ENCODE assay signal across 20 mouse cellular contexts in the genomic region with DNA sequence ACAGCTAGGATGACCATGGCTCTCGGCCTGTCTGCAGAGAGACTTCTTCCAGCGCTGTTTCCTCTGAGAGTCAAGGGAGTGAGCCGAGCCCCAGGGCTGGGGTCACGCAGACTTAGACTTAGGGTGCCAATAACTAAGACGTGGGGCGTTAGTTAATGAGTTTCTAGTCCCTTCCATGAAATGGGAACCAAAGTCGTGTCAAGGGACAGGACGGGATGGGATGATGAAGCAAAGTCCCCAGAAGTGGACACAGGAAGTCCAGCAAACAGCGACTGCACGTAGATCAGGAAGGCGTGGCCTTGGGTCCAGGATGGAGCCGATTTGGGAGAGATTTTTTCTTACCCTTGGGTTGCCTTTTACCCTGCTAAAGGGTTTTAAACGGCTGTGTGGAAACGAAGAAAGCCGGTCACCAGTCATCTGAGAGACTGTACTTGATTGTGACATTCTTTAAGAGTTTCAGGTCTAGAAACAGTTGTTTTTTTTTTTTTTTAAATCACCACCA.
DNase-seq lines count a peak whose midpoint lies in the region; ATAC-seq lines count a peak whose summit lies in the region.
"Had no signal": no experiment of that assay in that cellular context is flagged by ENCODE, and none has a peak within 500 bp of the region (broad histone marks: within the 10 kb centered on the region; RNA-seq: fewer than 3 reads in every experiment).

No protein-coding gene starts in this region.

- no peaks in the 10 kb centered on the region for H3K36me3 ChIP-seq in heart, embryonic 16.5 days (ENCODE audit: control insufficient read depth, insufficient read depth)
- no peaks in the 10 kb centered on the region for H3K36me3 ChIP-seq in midbrain, embryonic 11.5 days (ENCODE audit: control insufficient read depth, insufficient read depth, low read length)
- no peaks in the 10 kb centered on the region for H3K36me3 ChIP-seq in midbrain, embryonic 15.5 days (replicated peaks)
- H3K36me3 ChIP-seq in intestine, embryonic 14.5 days (ENCODE audit: control insufficient read depth, insufficient read depth, low read length): no peaks in the 10 kb centered on the region
- H3K36me3 ChIP-seq in stomach, embryonic 16.5 days (ENCODE audit: control insufficient read depth, insufficient read depth, low read length): no peaks in the 10 kb centered on the region
- H3K36me3 ChIP-seq: hindbrain, embryonic 10.5 days; limb, embryonic 12.5 days; midbrain, embryonic 12.5 days; neural tube, embryonic 12.5 days had no signal

- no peak for ATAC-seq in heart, embryonic 16.5 days (replicated peaks; ENCODE audit: extremely low read depth, insufficient read depth, low FRiP score)
- no peak for ATAC-seq in midbrain, embryonic 11.5 days (ENCODE audit: low FRiP score)
- ATAC-seq in midbrain, embryonic 15.5 days (replicated peaks): no peak
- no peak for ATAC-seq in intestine, embryonic 14.5 days (replicated peaks; ENCODE audit: low FRiP score, low TSS enrichment, low read depth)
- no peak for ATAC-seq in stomach, embryonic 16.5 days (ENCODE audit: insufficient read depth, low FRiP score)
- ATAC-seq: hindbrain, embryonic 16.5 days had no signal

- H3K4me2 ChIP-seq in heart, embryonic 16.5 days (ENCODE audit: low read depth, low read length): peak overlapping the region; percentile 61; the same call in 1 of the 2 replicates
- no peak overlapping the region for H3K4me2 ChIP-seq in midbrain, embryonic 11.5 days
- H3K4me2 ChIP-seq in midbrain, embryonic 15.5 days: no peak overlapping the region
- peak overlapping the region; percentile 39 for H3K4me2 ChIP-seq in intestine, embryonic 14.5 days (ENCODE audit: low read length)
- H3K4me2 ChIP-seq in stomach, embryonic 16.5 days (ENCODE audit: low read depth, low read length): peak overlapping the region; percentile 48

- intact Hi-C loops in heart, postnatal 36 days (cut with DNase I): no loop called here

- H3K9ac ChIP-seq in heart, embryonic 16.5 days (ENCODE audit: low read length): peak overlapping the region; percentile 44
- H3K9ac ChIP-seq in midbrain, embryonic 11.5 days (ENCODE audit: low read length): no peak overlapping the region
- H3K9ac ChIP-seq in midbrain, embryonic 15.5 days: no peak overlapping the region
- H3K9ac ChIP-seq in intestine, embryonic 14.5 days (ENCODE audit: low read length): no peak overlapping the region
- peak overlapping the region; percentile 66; the same call in 1 of the 2 replicates for H3K9ac ChIP-seq in stomach, embryonic 16.5 days (ENCODE audit: low read length)
- H3K9ac ChIP-seq: liver, embryonic 14.5 days; midbrain, embryonic 12.5 days; neural tube, embryonic 12.5 days had no signal

- no peak overlapping the region for H3K4me3 ChIP-seq in heart, embryonic 16.5 days (ENCODE audit: low read length)
- H3K4me3 ChIP-seq in midbrain, embryonic 11.5 days (ENCODE audit: low read depth, low read length): no peak overlapping the region
- no peak overlapping the region for H3K4me3 ChIP-seq in midbrain, embryonic 15.5 days
- no peak overlapping the region for H3K4me3 ChIP-seq in intestine, embryonic 14.5 days (ENCODE audit: low read depth, low read length)
- H3K4me3 ChIP-seq in stomach, embryonic 16.5 days (replicated peaks; ENCODE audit: low read length): no peak overlapping the region
- H3K4me3 ChIP-seq: heart, adult 2 months; layer of hippocampus, adult 2 months; neural tube, embryonic 12.5 days had no signal

- H3K27me3 ChIP-seq in heart, embryonic 16.5 days (ENCODE audit: control insufficient read depth, insufficient read depth, low read length): no peaks in the 10 kb centered on the region
- peaks cover 6% of the 10 kb centered on the region; the same call in 1 of the 2 replicates for H3K27me3 ChIP-seq in midbrain, embryonic 11.5 days (ENCODE audit: control insufficient read depth, insufficient read depth, low read length)
- H3K27me3 ChIP-seq in midbrain, embryonic 15.5 days (replicated peaks): peaks cover 8% of the 10 kb centered on the region
- H3K27me3 ChIP-seq in intestine, embryonic 14.5 days (replicated peaks; ENCODE audit: control insufficient read depth, insufficient read depth, low read length): no peaks in the 10 kb centered on the region
- no peaks in the 10 kb centered on the region for H3K27me3 ChIP-seq in stomach, embryonic 16.5 days (ENCODE audit: control insufficient read depth, insufficient read depth, low read length)

- H3K27ac ChIP-seq in heart, embryonic 16.5 days (ENCODE audit: low read length): peak overlapping the region; percentile 88
- no peak overlapping the region for H3K27ac ChIP-seq in midbrain, embryonic 11.5 days (ENCODE audit: low read depth, low read length)
- H3K27ac ChIP-seq in midbrain, embryonic 15.5 days: no peak overlapping the region
- H3K27ac ChIP-seq in intestine, embryonic 14.5 days (ENCODE audit: low read depth): peak overlapping the region; percentile 29; the same call in 1 of the 2 replicates
- H3K27ac ChIP-seq in stomach, embryonic 16.5 days (ENCODE audit: low read length): peak overlapping the region; percentile 96
- H3K27ac ChIP-seq: heart, adult 2 months; layer of hippocampus, adult 2 months; limb, embryonic 12.5 days; liver, embryonic 14.5 days; midbrain, embryonic 12.5 days; neural tube, embryonic 12.5 days had no signal

- DNase-seq in heart, postnatal 36 days: no peak
- DNase-seq in midbrain, embryonic 11.5 days (ENCODE audit: low spot score, missing footprints): peak; percentile 83
- peak; percentile 52 for DNase-seq in intestine, embryonic 14.5 days (ENCODE audit: low spot score)
- no peak for DNase-seq in adrenal gland, adult (ENCODE audit: inconsistent age in 2 of 2, low spot score in 1 of 2)
- DNase-seq in kidney, adult 8-10 months: no peak
- DNase-seq: cerebellum, adult 9-10 months; gastrocnemius, postnatal 25 days; right cerebral cortex, postnatal 25 days; spleen, adult 18-20 months had no signal

- peaks cover 11% of the 10 kb centered on the region for H3K9me3 ChIP-seq in heart, embryonic 16.5 days (replicated peaks; ENCODE audit: control insufficient read depth, low read length)
- peaks cover 2% of the 10 kb centered on the region; the same call in 1 of the 2 replicates for H3K9me3 ChIP-seq in midbrain, embryonic 11.5 days (ENCODE audit: control insufficient read depth, low read length)
- no peaks in the 10 kb centered on the region for H3K9me3 ChIP-seq in midbrain, embryonic 15.5 days
- no peaks in the 10 kb centered on the region for H3K9me3 ChIP-seq in intestine, embryonic 14.5 days (ENCODE audit: control insufficient read depth, low read length)
- H3K9me3 ChIP-seq in stomach, embryonic 16.5 days (replicated peaks; ENCODE audit: control insufficient read depth, low read length): peaks cover 3% of the 10 kb centered on the region; the same call in 1 of the 2 replicates
- H3K9me3 ChIP-seq: midbrain, embryonic 12.5 days; neural tube, embryonic 12.5 days had no signal

- H3K4me1 ChIP-seq in heart, embryonic 16.5 days (ENCODE audit: control insufficient read depth, insufficient read depth, low read length): peaks cover 26% of the 10 kb centered on the region
- H3K4me1 ChIP-seq in midbrain, embryonic 11.5 days (ENCODE audit: control insufficient read depth, insufficient read depth, low read length): peaks cover 21% of the 10 kb centered on the region
- peaks cover 21% of the 10 kb centered on the region for H3K4me1 ChIP-seq in midbrain, embryonic 15.5 days
- H3K4me1 ChIP-seq in intestine, embryonic 14.5 days (replicated peaks; ENCODE audit: control insufficient read depth, insufficient read depth, low read length): peaks cover 9% of the 10 kb centered on the region; the same call in 1 of the 2 replicates
- peaks cover 24% of the 10 kb centered on the region for H3K4me1 ChIP-seq in stomach, embryonic 16.5 days (ENCODE audit: control insufficient read depth, insufficient read depth, low read length)

- WGBS in heart, embryonic 16.5 days: 66% methylated on average over 15 of the region's 15 CpGs
- WGBS in midbrain, embryonic 11.5 days: 47% methylated on average over 15 of the region's 15 CpGs
- 49% methylated on average over 15 of the region's 15 CpGs for WGBS in midbrain, embryonic 15.5 days
- 61% methylated on average over 15 of the region's 15 CpGs for WGBS in intestine, embryonic 14.5 days
- 58% methylated on average over 15 of the region's 15 CpGs for WGBS in stomach, embryonic 16.5 days

Comparison
In these comparisons a context has a peak if more than half of its experiments do, and no peak if none do; other contexts are left out.
1. H3K27ac ChIP-seq: peak in heart, embryonic 16.5 days (single experiment), intestine, embryonic 14.5 days (single experiment) and stomach, embryonic 16.5 days (single experiment); none in midbrain, embryonic 11.5 days (single experiment) and midbrain, embryonic 15.5 days (single experiment).
2. H3K4me2 ChIP-seq: peak in heart, embryonic 16.5 days (single experiment), intestine, embryonic 14.5 days (single experiment) and stomach, embryonic 16.5 days (single experiment); none in midbrain, embryonic 11.5 days (single experiment) and midbrain, embryonic 15.5 days (single experiment).
3. H3K9ac ChIP-seq: peak in heart, embryonic 16.5 days (single experiment) and stomach, embryonic 16.5 days (single experiment); none in midbrain, embryonic 11.5 days (single experiment), midbrain, embryonic 15.5 days (single experiment) and intestine, embryonic 14.5 days (single experiment).
4. DNase-seq: peak in midbrain, embryonic 11.5 days (single experiment) and intestine, embryonic 14.5 days (single experiment); none in heart, postnatal 36 days (0 of 2), adrenal gland, adult (0 of 2) and kidney, adult 8-10 months (0 of 2).